Mouse (Mus musculus) kidney, adult 9 months (tissue): ENCODE measurements at regions not wholly inside any gene's neighbourhood (a gene's known extent, or its start where the extent isn't known, plus 50 kb on each side); places are given as distances from the start of the nearest gene placed in this dataset.

Source experiments
- DNase-seq: peaks from one replicate; pipeline ENCODE4 v3.0.0; 2022

- no peak for DNase-seq
These were observed 303.7 kb downstream of the Pten start for GRCm38 (mm10) chr19:33061006-33061405.

GRCm38 (mm10) chr19:33062165-33063058 is 305.1 kb downstream of the Pten start:
- no peak for DNase-seq

- no peak for DNase-seq
These were observed 308.2 kb downstream of the Pten start for GRCm38 (mm10) chr19:33065274-33066200.

- DNase-seq = no peak
These were observed 311.2 kb downstream of the Pten start for GRCm38 (mm10) chr19:33068351-33068955.

GRCm38 (mm10) chr19:33069761-33070160 is 312.5 kb downstream of the Pten start:
- no peak for DNase-seq

- DNase-seq = no peak
These were observed 315.0 kb downstream of the Pten start for GRCm38 (mm10) chr19:33072299-33072698.

GRCm38 (mm10) chr19:33074907-33075306 is 317.2 kb downstream of the Rnls start:
- peak; percentile 42 for DNase-seq

- DNase-seq = peak; percentile 65
These were observed 313.3 kb downstream of the Rnls start for GRCm38 (mm10) chr19:33078681-33079360.

- DNase-seq = peak; percentile 53
These were observed 312.1 kb downstream of the Rnls start for GRCm38 (mm10) chr19:33079959-33080358.

- no peak for DNase-seq
These were observed 310.6 kb downstream of the Rnls start for GRCm38 (mm10) chr19:33081493-33081892.

- no peak for DNase-seq
These were observed 308.7 kb downstream of the Rnls start for GRCm38 (mm10) chr19:33083371-33083770.

GRCm38 (mm10) chr19:33084683-33085082 is 307.4 kb downstream of the Rnls start:
- DNase-seq = no peak
